Mouse (Mus musculus): ENCODE results near the gene Gba2.

DNA sequence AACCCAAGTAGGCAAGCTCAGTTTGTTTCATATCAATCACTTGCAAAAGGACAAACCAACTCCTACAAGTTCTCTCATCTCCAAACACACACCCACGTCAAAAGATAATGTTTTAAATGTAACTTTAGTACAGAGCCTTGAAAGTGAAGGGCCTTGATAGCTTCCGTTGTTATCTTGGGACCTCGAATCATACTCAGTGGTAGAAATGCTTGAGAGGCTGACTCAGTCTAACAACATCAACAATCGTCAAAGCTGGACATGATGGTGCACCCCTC, 15.1 kb downstream of the Gba2 start:
- no peak for TF ChIP-seq EP300 (IDR thresholded peaks at IDR 0.05; ENCODE audit: low read depth)
- TF ChIP-seq CTCF (IDR thresholded peaks at IDR 0.05; ENCODE audit: low read depth) = no peak
